Mouse (Mus musculus) spleen, postnatal 10 days (tissue): Measurements from ENCODE around the gene Me1.

Source experiments
- DNase-seq, 2 experiments: peaks; one replicate each; pipeline ENCODE4 v3.0.0; 2021 to 2022; ENCODE audit warnings: low spot score in 2 of 2

Gene Me1

GRCm38 (mm10) chr9:86695818-86696261 lies at the start of gene Me1:
Gene Me1, minus strand, starts transcription at chr9:86695953.
- no peak for DNase-seq

- DNase-seq, result no peak
These were observed 48.3 kb upstream of the Me1 start for GRCm38 (mm10) chr9:86744041-86744440.

DNA sequence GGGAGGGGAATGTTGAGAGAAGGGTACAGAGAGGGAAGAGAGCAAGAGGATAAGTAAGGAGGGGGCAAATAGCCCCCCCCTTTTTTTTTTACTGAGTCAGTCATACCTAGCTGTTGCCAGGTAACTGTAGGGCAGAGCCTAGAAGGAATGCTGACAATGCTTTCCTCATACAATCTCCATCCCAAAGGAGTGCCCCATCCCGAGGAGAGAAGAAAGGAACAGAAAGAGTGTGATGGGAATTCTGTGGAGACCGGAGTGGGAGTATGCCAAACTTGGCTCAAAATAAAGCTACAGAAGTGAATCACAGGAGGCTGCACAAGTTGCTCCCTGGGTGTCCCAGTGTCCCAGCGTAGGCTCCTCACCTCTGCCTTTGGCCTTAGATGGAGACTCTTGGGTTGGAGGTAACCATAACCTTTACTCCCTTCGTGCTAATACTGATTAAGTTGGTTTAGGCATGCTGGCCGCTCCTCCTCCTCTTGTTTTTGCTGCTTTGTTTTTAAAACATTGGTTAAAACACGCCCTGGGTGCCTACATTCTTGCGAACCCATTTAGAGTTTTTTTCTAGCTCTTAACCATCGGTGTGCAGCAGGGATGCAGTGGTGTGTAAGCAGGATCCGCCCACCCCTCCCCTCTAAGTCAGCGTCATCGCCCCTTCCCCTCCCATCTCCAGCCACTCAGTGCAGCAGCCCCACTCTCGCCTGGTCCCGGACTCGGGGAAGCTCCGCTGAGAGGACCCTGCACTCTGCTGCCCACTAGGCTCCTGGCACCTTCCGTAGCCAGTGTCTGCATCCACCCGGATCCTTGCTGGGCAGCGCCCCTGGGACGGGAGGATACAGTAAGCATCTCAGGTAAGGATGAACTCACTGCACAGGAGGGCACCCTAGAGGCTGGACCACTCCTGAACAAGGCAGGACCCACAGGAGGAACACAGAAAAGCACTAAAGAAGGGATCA lies 47.5 kb upstream of the Me1 start, which contains the start of gene Prss35:
Prss35 (plus strand) TSS at position 691 of the 953 bp plus-strand sequence.
- no peak for DNase-seq

- DNase-seq, result no peak
These were observed 44.2 kb upstream of the Me1 start for GRCm38 (mm10) chr9:86739971-86740370.

- DNase-seq, result no peak
These were observed 43.0 kb upstream of the Me1 start for GRCm38 (mm10) chr9:86738801-86739200.

DNA sequence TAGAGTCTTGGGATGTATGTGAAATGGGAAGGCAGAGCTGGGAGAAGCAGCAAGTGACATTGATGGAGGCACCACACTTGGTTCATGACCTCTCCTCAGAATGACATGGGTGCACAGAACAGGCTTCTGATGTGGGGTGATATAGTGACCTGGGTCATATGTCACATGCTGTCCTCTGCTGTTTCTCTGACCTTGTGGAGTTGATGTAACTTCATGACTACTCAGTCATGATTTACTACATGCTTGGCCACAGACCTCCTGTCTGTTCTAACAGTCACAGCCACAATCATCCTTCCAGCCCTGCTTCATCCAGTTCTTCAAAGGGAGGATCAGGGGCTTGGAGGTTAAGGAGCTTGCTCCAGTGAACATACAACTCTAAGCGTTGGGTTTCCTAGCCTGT lies 42.3 kb upstream of the Me1 start:
- no peak for DNase-seq

GRCm38 (mm10) chr9:86736991-86737390 lies 41.2 kb upstream of the Me1 start:
- no peak for DNase-seq

GRCm38 (mm10) chr9:86734795-86735194 lies 39.0 kb upstream of the Me1 start:
- no peak for DNase-seq

GRCm38 (mm10) chr9:86734357-86734756 lies 38.6 kb upstream of the Me1 start:
- DNase-seq, result no peak

DNA sequence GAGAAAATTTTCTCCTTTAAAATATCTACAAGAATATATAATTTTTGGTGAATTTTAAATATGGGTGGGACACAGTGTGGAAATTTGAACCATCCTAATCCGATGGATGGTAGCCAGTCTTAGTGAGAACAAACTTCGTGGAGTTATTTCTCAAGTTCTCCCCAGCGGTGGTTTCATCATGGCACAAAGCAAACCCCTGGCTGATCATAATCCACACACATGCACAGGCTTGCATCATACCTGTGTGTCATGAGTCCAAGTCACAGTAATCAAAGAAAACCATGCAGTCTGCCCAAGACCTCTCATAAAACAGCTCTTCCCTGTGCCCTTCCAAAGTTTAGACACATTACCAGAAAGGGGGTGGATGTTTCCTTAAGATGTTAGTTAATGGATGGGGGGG lies 34.1 kb upstream of the Me1 start:
- no peak for DNase-seq

DNA sequence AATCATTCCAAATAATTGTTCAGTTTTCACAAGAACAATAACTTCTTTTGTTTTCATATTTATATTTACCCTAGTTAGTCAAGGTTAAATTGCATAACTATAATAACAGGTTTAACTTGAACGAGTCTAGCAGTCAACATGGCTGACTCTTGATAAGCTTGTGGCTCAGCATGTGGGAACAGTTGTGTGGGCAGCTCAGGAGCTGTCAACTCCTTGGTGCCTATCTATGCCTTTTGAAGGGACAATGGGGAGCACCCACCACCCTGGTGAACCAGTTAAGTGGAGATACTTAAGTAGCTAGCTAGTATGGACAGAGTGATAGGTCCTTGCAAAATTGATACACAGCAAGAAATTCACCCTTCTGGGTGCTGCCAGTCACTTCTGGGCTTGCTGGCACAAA lies 33.3 kb upstream of the Me1 start:
- DNase-seq, result no peak

GRCm38 (mm10) chr9:86728214-86728814 lies 32.6 kb upstream of the Me1 start:
- no peak for DNase-seq

- DNase-seq, result no peak
These were observed 30.6 kb upstream of the Me1 start for GRCm38 (mm10) chr9:86726381-86726720.

- no peak for DNase-seq
These were observed 30.0 kb upstream of the Me1 start for GRCm38 (mm10) chr9:86725604-86726380.

- DNase-seq, result no peak
These were observed 29.3 kb upstream of the Me1 start for GRCm38 (mm10) chr9:86725066-86725465.

GRCm38 (mm10) chr9:86720794-86721193 lies 25.0 kb upstream of the Me1 start:
- DNase-seq, result no peak

GRCm38 (mm10) chr9:86720227-86720626 lies 24.5 kb upstream of the Me1 start:
- DNase-seq, result no peak

DNA sequence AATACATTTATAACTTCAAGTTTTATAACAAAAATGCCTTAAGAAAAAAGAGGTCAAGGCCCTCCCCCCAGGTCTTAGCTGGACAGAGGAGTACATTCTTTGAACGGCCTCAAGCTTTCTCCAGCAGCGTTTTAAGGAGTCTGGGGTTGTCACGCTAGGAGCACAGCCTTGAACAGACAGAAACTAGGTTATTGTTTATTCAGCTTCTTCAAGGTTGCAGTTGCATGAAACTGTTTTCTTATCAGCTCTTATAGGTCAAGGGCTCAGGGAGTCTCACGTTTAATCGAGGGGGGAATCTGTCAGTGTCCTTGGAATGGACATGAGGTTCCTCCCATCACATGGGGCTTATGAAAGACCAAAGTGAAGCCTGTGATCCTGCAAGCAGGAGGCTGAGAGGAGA lies 21.4 kb upstream of the Me1 start:
- no peak for DNase-seq

DNA sequence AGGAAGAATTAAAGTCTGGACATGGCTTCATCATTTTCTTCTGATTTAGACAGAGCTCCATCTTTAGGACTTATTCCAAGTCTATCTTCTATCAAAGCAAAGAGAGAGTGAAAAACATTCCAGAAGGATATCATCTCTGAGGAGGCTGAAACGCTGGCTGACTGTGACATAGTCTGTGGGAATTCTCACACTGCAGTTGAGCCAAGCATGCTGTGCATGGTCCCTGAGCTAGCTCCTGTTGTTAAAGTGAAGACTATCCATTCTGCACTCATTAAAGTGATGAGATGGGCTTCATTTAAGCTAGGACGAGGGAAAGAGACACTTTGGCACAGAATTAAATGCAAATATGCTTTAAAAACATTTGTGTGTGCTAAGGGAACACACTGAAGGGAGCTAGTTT lies 20.8 kb upstream of the Me1 start:
- no peak for DNase-seq

DNA sequence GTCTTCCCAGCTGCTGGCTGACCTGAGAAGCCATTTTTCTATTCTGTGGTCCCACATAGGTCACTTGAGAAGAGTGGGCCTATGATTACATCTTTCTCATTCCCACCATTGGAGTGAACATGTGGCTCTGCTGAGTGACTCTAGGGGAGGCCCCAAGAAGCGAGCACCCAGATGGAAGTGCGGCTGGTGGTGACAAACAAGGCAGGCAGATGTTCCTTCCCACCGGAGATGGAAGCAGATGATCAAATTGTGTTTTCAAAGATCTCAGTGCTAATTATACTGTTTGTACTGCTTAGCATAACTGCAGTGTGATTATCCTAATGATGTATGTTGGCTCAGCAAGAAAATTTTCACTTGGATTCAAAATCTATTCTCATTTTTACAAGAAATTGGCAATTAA lies 18.3 kb upstream of the Me1 start:
- no peak for DNase-seq

DNA sequence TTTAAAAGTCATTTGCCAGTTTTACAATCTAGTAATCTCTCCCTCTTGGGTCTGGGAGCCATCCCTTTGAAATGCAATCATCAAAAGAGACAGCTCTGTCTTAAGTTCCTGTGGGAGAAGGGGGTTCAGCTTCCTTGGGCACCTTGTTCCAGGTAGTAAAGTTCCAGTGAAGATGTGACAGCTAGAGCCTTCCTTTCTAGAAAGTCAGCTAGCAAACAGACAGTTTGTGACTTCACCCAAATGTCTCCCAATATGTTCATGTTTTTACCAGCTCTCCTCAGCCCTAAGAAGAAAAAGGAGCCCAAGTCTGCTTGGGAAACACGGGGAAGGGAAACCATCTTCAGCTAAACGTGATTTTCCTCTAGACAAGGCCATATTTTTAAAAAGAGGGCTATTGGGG lies 16.9 kb upstream of the Me1 start:
- no peak for DNase-seq

GRCm38 (mm10) chr9:86710091-86710634 lies 14.4 kb upstream of the Me1 start:
- no peak for DNase-seq
